Mouse (Mus musculus) left cerebral cortex, adult 2 months (tissue): ENCODE measurements at regions not wholly inside any gene's neighbourhood (a gene's known extent, or its start where the extent isn't known, plus 50 kb on each side); places are given as distances from the start of the nearest gene placed in this dataset.
A peak's percentile ranks its signal among the peaks of the same experiment; 100 is the strongest.

Experiments used
- DNase-seq, 2 experiments: peaks; one replicate each; pipeline ENCODE4 v3.0.0; 2021 to 2022; ENCODE audit warnings: low spot score in 2 of 2, mixed read lengths in 1 of 2; ENCODE audit errors: extremely low spot score in 1 of 2
- H3K27ac ChIP-seq: fragments of 200-600 bp; 2 replicates; pipeline ENCODE4 v1.8.1; 2022
- H3K4me3 ChIP-seq: fragments of 200-600 bp; 2 replicates; pipeline ENCODE4 v1.8.1; 2022
- CTCF ChIP-seq: fragments of 200-600 bp; IDR thresholded peaks from 2 replicates; pipeline ENCODE4 v1.8.1; 2022; ENCODE audit warnings: antibody characterized with exemption, mild to moderate bottlenecking, moderate library complexity
- intact Hi-C: fragments of 180-260 bp; cut with DNase I; formaldehyde crosslinking; loops from one replicate; pipeline ENCODE4 v1.15.1; 2025

DNA sequence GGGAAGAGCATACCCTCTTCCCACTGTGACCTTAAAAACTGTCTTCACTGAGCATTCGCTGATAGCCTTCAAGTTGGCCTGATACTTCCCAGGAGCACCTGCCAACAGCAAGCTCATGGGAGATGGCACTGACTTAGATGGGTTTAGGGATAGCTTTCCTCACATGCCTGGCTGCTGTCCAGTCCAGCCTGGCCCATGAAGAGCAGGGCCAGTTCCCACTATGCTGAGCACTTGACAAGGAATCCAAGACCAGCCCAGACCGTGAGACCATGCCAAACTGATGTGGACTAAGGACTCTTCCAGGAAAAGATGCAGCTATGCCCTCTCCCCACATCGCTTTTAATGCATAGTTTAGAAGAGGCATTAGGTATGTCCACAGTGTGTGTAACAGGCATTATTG, 155.0 kb downstream of the Snx10 start:
- Histone ChIP-seq H3K4me3 (no peak overlapping the region), H3K27ac (no peak overlapping the region)
- intact Hi-C loops, result no loop called here
- no peak for TF ChIP-seq CTCF
- no peak for DNase-seq

DNA sequence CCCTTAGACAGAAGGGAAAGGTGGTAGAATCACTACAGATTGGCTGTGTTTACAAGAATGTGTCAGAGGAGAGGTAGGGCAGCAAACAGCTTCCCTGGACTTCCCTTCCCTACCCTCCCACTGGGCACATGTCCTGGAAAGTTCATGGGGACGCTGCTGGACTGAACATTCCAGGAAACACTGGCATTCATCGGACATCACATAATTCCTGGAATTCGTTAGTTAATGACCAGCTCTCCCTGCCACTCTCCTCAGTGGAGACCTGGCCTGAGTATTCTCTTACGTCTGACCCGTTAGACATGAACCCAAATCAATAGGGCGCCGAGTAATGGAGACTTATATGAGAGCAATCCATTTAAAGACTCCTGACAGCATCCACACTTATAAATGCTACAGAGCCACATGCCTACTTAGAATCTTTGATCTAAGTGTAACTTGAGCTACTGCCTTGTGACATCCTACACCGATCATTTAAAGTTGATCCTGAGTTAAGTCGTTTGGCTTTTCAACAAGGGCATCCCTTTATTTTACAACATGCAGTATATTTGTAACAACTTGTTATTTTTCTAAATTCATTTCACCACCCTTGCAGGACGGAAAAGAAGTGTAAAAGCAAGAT, 156.6 kb downstream of the Snx10 start:
- no peak for DNase-seq
- intact Hi-C loops, result no loop called here
- H3K4me3 ChIP-seq, result no peak overlapping the region
- no peak for TF ChIP-seq CTCF
- H3K27ac ChIP-seq, result no peak overlapping the region

DNA sequence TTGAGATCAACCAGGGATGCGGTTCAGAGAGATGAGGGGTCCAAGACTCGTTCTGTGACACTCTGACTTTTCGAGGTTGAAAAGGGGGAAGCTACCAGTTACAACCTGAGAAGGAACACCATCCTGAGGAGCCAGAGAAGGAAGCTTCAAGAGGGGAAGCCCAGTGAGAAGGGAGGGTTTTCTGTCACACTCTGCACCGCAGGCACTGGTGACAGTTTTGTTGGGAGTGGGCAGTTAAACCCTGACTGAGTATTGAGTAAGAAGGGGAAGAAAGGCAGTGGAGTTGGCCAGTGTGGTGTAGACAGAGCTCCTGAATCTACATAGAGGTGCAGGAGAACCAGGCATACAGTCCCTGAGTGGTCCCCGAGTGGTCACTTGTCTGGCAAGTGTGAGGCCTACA, 159.4 kb downstream of the Snx10 start:
- no peak for DNase-seq
- Histone ChIP-seq H3K27ac (no peak overlapping the region), H3K4me3 (no peak overlapping the region)
- intact Hi-C loops, result no loop called here
- no peak for TF ChIP-seq CTCF

DNA sequence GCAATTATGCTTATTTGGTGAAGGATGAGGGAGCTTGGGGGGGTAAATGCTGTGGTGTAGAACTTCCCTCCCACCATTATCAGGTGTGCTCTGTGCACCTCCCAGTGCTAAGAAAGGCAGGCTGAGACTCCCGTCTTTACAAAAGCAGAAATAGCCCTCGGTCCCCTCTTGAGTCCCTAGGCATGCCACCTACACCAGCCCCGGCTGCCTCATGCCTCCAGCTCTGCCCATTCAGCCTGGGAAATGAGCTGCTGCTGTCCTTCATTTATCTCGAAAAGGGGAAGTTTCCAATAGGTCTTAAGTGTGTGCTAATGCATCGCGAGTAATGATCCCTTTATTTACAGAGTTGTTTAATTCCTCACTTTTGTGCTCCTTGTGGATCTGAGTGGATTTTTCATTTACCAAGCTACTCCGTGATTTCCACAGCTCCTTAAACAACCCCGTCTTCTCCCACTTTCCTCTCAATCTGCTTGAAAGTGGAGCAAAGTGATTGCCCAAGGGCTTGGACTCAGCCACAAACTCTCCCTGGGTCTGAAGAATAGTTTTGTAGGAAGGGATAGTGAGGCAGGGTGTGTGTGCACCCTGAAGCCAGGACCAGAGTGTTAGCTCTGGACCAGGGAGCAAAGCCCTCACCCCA, 162.1 kb downstream of the Snx10 start:
- intact Hi-C loops, result no loop called here
- DNase-seq, result no peak
- no peak overlapping the region for H3K4me3 ChIP-seq
- no peak for TF ChIP-seq CTCF
- no peak overlapping the region for H3K27ac ChIP-seq

DNA sequence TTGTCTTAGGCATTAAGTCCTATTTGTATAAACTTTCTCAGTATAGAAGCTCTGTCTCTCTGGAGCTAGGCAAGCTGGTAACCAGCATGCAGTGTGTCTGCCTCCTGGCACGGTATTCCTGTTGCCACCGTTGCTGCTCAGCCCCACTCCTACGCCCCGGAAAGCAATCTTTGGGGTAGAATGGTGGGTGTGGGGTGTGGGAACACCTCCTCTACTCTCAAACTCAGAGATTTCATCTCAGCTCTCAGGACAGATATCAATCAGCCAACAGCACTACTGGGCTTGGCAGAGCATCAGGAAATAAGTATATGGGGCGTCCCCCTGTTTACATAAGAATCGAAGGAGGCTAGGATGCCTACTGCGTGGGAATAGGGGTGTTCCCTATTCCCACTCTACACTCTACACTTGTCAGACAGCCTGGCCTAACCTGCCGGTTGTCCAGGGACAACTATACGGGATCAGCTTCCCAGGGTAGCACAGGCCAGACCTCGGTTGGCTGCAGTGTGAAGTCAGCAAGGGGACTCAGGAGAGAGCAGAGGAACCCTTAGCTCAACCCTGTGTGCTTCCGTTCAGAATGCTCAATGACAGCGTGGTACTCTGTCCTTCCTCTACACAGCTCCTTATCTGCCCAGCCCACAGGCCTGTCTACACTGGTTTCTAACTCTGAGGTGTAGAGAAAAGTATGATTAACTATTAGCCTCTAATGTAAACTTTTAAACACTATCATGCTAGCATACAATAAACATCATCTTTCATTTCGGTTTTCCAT, 167.3 kb downstream of the Snx10 start:
- intact Hi-C loops, result no loop called here
- Histone ChIP-seq H3K27ac (no peak overlapping the region), H3K4me3 (no peak overlapping the region)
- peak in 1 of 2 experiments; percentile 17 for DNase-seq
- no peak for TF ChIP-seq CTCF

DNA sequence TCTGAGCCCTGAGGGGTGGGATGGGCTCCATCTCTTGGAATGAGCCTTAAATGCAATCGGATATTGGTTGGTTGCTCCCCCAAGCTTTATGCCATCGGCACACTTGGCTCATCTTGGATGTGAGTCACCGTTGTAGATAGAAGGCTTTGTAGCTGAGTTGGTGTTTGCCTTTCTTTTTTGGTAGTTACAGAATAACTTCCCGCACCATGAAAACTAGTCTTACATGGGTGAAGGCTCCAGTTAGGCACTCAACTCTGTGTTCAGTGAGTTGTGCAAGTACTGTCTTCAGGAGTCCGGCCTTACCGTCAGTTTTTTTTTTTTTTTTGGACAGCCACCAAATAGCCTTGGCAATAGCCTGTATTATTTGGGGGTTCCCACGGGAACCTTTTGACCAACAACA, 170.3 kb downstream of the Snx10 start:
- intact Hi-C loops, result no loop called here
- Histone ChIP-seq H3K4me3 (no peak overlapping the region), H3K27ac (no peak overlapping the region)
- no peak for TF ChIP-seq CTCF
- DNase-seq, result no peak

DNA sequence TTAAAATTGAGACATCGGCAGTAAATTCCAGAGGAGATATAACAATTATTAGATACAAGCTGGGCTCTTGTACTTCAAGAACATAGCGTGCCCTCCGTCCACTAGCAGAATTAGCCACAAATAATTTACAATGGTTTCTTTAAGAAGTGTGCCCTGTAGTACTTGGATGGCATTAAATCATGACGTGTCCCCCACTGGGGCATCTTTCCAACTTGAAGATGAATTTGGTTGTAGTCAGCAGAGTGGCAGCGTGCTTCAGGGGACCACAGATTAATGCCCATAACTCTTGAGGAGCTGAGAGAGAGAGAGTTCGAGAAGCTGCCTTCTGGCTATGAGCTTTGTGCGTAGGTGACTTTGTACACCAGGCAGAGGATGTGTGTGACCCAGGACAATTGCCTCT, 172.7 kb downstream of the Snx10 start:
- DNase-seq, result no peak
- no peak for TF ChIP-seq CTCF
- Histone ChIP-seq H3K27ac (no peak overlapping the region), H3K4me3 (no peak overlapping the region)
- intact Hi-C loops, result no loop called here

DNA sequence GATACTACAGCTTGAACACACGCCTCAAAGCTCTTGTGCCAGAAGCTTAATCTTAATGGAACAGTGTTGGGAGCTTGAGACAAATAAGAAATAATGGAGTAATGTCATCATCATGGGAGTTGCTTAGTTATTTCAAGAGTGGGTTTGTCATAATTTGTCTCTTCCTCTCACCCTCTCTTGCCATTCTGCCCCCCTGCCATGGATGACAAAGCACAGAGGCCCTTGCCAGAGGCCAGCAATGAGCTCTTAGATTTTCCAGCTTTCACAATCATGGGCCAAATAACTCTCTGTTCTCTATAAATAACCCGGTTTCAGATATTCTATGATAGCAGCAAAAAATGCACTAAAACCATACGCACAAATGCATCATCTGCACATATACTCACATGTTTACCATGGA, 174.1 kb downstream of the Snx10 start:
- no peak for TF ChIP-seq CTCF
- no peak overlapping the region for H3K27ac ChIP-seq
- DNase-seq, result no peak
- intact Hi-C loops, result no loop called here
- no peak overlapping the region for H3K4me3 ChIP-seq

DNA sequence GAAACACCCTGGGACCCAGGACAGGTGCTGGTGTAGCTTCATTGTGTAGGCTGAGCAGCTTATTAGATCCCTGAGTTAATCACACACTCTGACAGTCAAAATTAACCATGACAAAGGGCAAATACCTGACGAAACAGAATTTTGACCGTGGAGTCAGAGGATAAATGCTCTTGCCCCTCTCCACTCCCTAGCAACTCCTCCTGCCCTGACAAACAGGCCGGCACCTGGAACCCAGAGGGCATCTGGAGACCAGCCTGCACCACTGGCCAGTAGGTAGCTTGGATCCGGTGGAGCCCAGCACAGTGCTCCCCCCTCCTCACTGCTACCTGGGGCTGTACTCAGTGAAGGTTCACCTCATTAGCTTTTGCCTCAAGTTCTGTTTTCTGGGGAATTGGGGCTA, 174.5 kb downstream of the Snx10 start:
- H3K27ac ChIP-seq, result no peak overlapping the region
- intact Hi-C loops, result no loop called here
- no peak overlapping the region for H3K4me3 ChIP-seq
- DNase-seq, result no peak
- TF ChIP-seq CTCF, result no peak

DNA sequence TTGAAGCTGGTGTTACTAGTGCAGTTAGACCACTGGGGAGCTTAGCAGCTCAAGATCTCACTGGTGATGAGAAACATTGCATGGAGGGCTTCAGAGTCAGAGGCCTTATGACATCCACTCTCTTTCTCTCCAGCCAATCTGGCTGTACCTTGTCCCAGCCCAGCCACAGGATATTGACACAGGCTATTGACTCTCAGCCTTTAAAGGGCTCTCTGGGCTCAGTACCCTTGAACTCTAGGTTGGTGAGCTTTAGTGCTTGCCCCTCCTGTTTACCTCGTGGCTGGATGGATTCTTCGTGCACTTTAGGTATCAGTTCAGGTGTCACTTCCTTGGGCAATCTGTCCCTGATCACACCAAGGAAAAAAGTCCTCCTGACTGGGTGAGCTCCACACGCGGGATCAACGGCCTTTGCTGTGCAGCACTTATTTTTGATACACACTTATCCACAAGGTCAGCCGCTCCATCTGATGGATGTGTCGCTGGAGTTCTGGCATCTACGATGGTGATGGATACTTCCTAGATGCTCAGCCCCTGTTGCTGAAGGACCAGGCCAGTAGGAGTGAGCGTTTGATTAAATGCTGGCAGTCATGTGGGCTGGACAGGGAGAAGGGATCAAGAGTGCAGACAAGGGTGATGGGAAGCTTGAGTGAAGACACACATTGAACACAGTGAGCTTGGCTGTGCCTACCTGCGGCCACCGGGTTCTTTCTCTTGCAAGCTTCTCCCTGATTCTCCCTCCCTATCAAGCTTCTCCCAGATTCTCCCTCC, 177.7 kb downstream of the Snx10 start:
- no peak for TF ChIP-seq CTCF
- no peak for DNase-seq
- no peak overlapping the region for H3K4me3 ChIP-seq
- no peak overlapping the region for H3K27ac ChIP-seq
- intact Hi-C loops, result no loop called here

DNA sequence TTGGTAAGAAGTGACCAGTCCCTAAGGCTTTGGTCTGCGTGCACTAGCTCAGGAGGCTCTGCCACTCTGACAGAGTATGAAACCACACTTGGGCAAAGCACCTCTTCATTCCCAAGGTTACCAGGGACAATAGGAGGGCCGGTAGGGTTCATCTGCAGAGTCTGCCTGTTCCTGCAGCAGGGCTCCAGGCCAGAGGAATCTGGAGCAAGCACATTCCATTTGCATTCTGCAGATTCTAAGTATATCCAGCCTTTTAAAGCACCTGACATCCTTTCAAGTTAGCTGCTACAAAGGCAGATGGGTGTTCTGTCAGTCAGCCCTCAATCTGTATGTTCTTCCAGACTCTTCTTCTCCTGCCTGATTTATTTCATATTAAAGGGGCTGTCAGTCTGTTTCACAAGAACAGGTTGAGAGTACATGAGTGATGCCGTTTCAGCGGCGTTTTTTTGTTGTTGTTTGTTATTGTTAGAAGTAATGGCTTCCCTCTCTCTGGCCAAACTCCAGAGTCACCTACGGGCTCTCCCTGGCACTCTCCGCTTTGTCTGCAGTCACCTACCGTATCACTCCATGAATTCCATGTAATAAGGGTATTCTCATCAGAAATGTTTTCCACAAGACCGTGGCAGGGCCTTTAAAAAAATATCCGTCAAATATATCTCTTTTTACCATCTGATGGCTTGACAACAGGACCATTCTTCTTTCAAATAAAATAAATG, 178.9 kb downstream of the Snx10 start:
- Histone ChIP-seq H3K4me3 (no peak overlapping the region), H3K27ac (no peak overlapping the region)
- DNase-seq, result no peak
- no peak for TF ChIP-seq CTCF
- intact Hi-C loops, result no loop called here
